In genomic region chr6:5379781-5380623, GRCm38 (mm10) we compare ENCODE assay signal across 9 mouse cellular contexts. TPM values are rescaled to one million over a fixed set of nuclear protein-coding genes. Genes with fewer than 3 reads are reported as not detected.
DNase-seq lines count a peak whose midpoint lies in the region; ATAC-seq and TF ChIP-seq lines count a peak whose summit lies in the region.
"Had no signal": no experiment of that assay in that cellular context is flagged by ENCODE, and none has a peak within 500 bp of the region (broad histone marks: within the 10 kb centered on the region; RNA-seq: fewer than 3 reads in every experiment).

No protein-coding gene starts in this region.

- intact Hi-C loops in heart, postnatal 36 days (cut with DNase I): loop anchor here (5.0 to 10.0 kb wide), 5 partner anchors 83 to 833 kb away; partner anchors contain the start of genes Casd1, Pon2, Pon3 and Ppp1r9a
- intact Hi-C loops in left cerebral cortex, postnatal 14 days (cut with DNase I): loop anchor here (5.0 to 10.0 kb wide), 9 partner anchors 83 to 1873 kb away; partner anchors contain the start of genes Bet1, Peg10, Pon2 and Sgce

- H3K27me3 ChIP-seq in heart, embryonic 11.5 days (ENCODE audit: control insufficient read depth, insufficient read depth, low read length): no peaks in the 10 kb centered on the region
- no peaks in the 10 kb centered on the region for H3K27me3 ChIP-seq in midbrain, embryonic 14.5 days (ENCODE audit: control insufficient read depth, insufficient read depth, low read length)
- peaks cover 10% of the 10 kb centered on the region for H3K27me3 ChIP-seq in thymus, adult 2 months (ENCODE audit: control insufficient read depth, insufficient read depth, low read length)

- H3K9me3 ChIP-seq in heart, embryonic 11.5 days (replicated peaks; ENCODE audit: control insufficient read depth, low read length): no peaks in the 10 kb centered on the region
- no peaks in the 10 kb centered on the region for H3K9me3 ChIP-seq in midbrain, embryonic 14.5 days (ENCODE audit: control insufficient read depth, low read length)
- H3K9me3 ChIP-seq: G1E had no signal

- TF ChIP-seq CTCF in brain, embryonic 14.5 days (IDR thresholded peaks at IDR 0.05; ENCODE audit: borderline replicate concordance, extremely low read depth, insufficient read depth, insufficient read length): no peak
- no peak for TF ChIP-seq CTCF in thymus, adult 2 months (IDR thresholded peaks at IDR 0.05; ENCODE audit: borderline replicate concordance, control insufficient read depth, extremely low read depth, insufficient read depth, low read length, poor library complexity)

- no peak for TF ChIP-seq POLR2A in brain, embryonic 14.5 days (IDR thresholded peaks at IDR 0.05; ENCODE audit: borderline replicate concordance, extremely low read depth, insufficient read depth, insufficient read length, poor library complexity, severe bottlenecking)
- TF ChIP-seq POLR2A in thymus, adult 2 months (IDR thresholded peaks at IDR 0.05; ENCODE audit: control insufficient read depth, extremely low read depth, insufficient read depth, low read length, poor library complexity): no peak

- peak overlapping the region; percentile 54 for H3K4me2 ChIP-seq in heart, embryonic 11.5 days
- peak overlapping the region; percentile 46 for H3K4me2 ChIP-seq in midbrain, embryonic 14.5 days (ENCODE audit: low read length)

- 0 out of 2 replicates have a peak, but pooled peaks cover 6% of the 10 kb centered on the region for H3K4me1 ChIP-seq in heart, embryonic 11.5 days (ENCODE audit: control insufficient read depth, insufficient read depth, low read length)
- peaks cover 45% of the 10 kb centered on the region for H3K4me1 ChIP-seq in midbrain, embryonic 14.5 days (ENCODE audit: control insufficient read depth, insufficient read depth, low read length)
- no peaks in the 10 kb centered on the region for H3K4me1 ChIP-seq in thymus, adult 2 months (replicated peaks; ENCODE audit: control insufficient read depth, insufficient read depth, low read length)

- H3K27ac ChIP-seq in heart, embryonic 11.5 days (ENCODE audit: low read depth, low read length): no peak overlapping the region
- H3K27ac ChIP-seq in midbrain, embryonic 14.5 days (replicated peaks; ENCODE audit: low read depth, low read length): peak overlapping the region; percentile 82
- H3K27ac ChIP-seq in thymus, adult 2 months (ENCODE audit: control insufficient read depth, insufficient read depth, low read length): no peak overlapping the region

- DNase-seq in heart, postnatal 36 days: no peak
- DNase-seq in brain, embryonic 14.5 days (ENCODE audit: low read depth): peak; percentile 92
- peak; percentile 35 to 49 for DNase-seq in frontal cortex, postnatal 14 days (ENCODE audit: low spot score in 2 of 2)
- peak; percentile 56 to 72 for DNase-seq in left cerebral cortex, postnatal 14 days (ENCODE audit: low spot score in 2 of 2)
- DNase-seq in midbrain, embryonic 14.5 days: peak; percentile 76
- no peak for DNase-seq in thymus, adult 2 months

- H3K4me3 ChIP-seq in heart, embryonic 11.5 days (ENCODE audit: low read depth, low read length): 0 out of 2 replicates have a peak overlapping the region, but pooled peaks have one; percentile 0
- H3K4me3 ChIP-seq in midbrain, embryonic 14.5 days (replicated peaks; ENCODE audit: low read depth, low read length): peak overlapping the region; percentile 7; the same call in 1 of the 2 replicates
- H3K4me3 ChIP-seq in thymus, adult 2 months (ENCODE audit: control insufficient read depth, insufficient read depth, low read length): no peak overlapping the region

- ATAC-seq in heart, embryonic 11.5 days (replicated peaks; ENCODE audit: insufficient number of reproducible peaks, low FRiP score, low TSS enrichment): no peak
- ATAC-seq in midbrain, embryonic 14.5 days (ENCODE audit: low FRiP score, low TSS enrichment): peak; percentile 38
- no peak for ATAC-seq in granulocyte monocyte progenitor cell, adult 5-6 weeks (replicated peaks; ENCODE audit: poor library complexity, severe bottlenecking)

- WGBS in heart, embryonic 11.5 days (ENCODE audit: insufficient replicate concordance): 40% methylated on average over 22 of the region's 22 CpGs
- 6% methylated on average over 22 of the region's 22 CpGs for WGBS in midbrain, embryonic 14.5 days
- 78% methylated on average over 22 of the region's 22 CpGs for WGBS in thymus, adult 2 months

- no peaks in the 10 kb centered on the region for H3K36me3 ChIP-seq in heart, embryonic 11.5 days (ENCODE audit: control insufficient read depth, insufficient read depth, low read length)
- H3K36me3 ChIP-seq in midbrain, embryonic 14.5 days (ENCODE audit: control insufficient read depth, insufficient read depth, low read length): no peaks in the 10 kb centered on the region
- H3K36me3 ChIP-seq in thymus, adult 2 months (ENCODE audit: control insufficient read depth, insufficient read depth, low read length): no peaks in the 10 kb centered on the region
- H3K36me3 ChIP-seq: G1E had no signal

- peak overlapping the region; percentile 18; the same call in 1 of the 2 replicates for H3K9ac ChIP-seq in heart, embryonic 11.5 days (ENCODE audit: low read depth, low read length)
- H3K9ac ChIP-seq in midbrain, embryonic 14.5 days (replicated peaks; ENCODE audit: low read length): peak overlapping the region; percentile 21; the same call in 1 of the 2 replicates

RNA-seq across cellular contexts. Expression of gene Asb4, which starts 3.2 kb away (rescaled TPM):
- polyA plus RNA-seq in heart, embryonic 11.5 days (2014; fragmentation: Nextera tagmentation; extraction: Ambion mirVana): 58.4 and 70.1 TPM in 2 replicates
- 10 to 100 TPM in 1 of 2 experiments, 1 to 10 TPM in 1; 7.1 to 10.1 TPM for total RNA-seq in heart, postnatal 36 days (2021)
- polyA plus RNA-seq in brain, embryonic 14.5 days (2012; rRNA removed): 19.1 and 20.4 TPM in 2 replicates
- total RNA-seq in left cerebral cortex, postnatal 14 days (2021): under 1 TPM; 0.66 to 0.79 TPM
- 13.6 and 13.8 TPM in 2 replicates for polyA plus RNA-seq in midbrain, embryonic 14.5 days (2014; fragmentation: Nextera tagmentation; extraction: Ambion mirVana)
- polyA plus RNA-seq in thymus, adult 2 months (2012; rRNA removed): 0.34 and 0.61 TPM in 2 replicates
- total RNA-seq in granulocyte monocyte progenitor cell, adult 5-6 weeks (2014; fragmentation: Nextera tagmentation): not detected in 2 replicates
- total RNA-seq in granulocyte monocyte progenitor cell, adult 5-6 weeks (2017): not detected in 2 replicates
- total RNA-seq: G1E had no signal

Comparison
In these comparisons a context has a peak if more than half of its experiments do, and no peak if none do; other contexts are left out.
1. DNase-seq: peak in brain, embryonic 14.5 days (single experiment), frontal cortex, postnatal 14 days (2 of 2), left cerebral cortex, postnatal 14 days (2 of 2) and midbrain, embryonic 14.5 days (single experiment); none in heart, postnatal 36 days (0 of 2) and thymus, adult 2 months (single experiment).